Mouse (Mus musculus) forebrain, postnatal 0 days (tissue): Measurements from ENCODE around the gene Trim24. TPM values are rescaled to one million over a fixed set of nuclear protein-coding genes. Genes with fewer than 3 reads are reported as not detected.

Source experiments
- ATAC-seq: fragments of 200-750 bp; cut with Nextera tagmentation; 2 replicates; pipeline ENCODE4 v1.8.0; 2017; ENCODE audit warnings: mild to moderate bottlenecking, moderate library complexity
- DNase-seq: peaks from one replicate; pipeline ENCODE4 v3.0.0-alpha.2; 2015
- H3K27ac ChIP-seq: fragments of 300-500 bp; sonication (generic); 2 replicates; pipeline ENCODE4 v1.5.1; 2014; ENCODE audit warnings: low read depth, mild to moderate bottlenecking, antibody characterized with exemption, low read length, moderate library complexity, mixed read lengths
- H3K27me3 ChIP-seq: fragments of 300-500 bp; sonication (generic); 2 replicates; pipeline ENCODE4 v1.6.1; 2014; ENCODE audit warnings: mild to moderate bottlenecking, low read length, mixed read lengths; ENCODE audit not compliant: insufficient read depth
- H3K36me3 ChIP-seq: fragments of 300-500 bp; sonication (generic); 2 replicates; pipeline ENCODE4 v1.6.1; 2014; ENCODE audit warnings: mild to moderate bottlenecking, moderate library complexity; ENCODE audit not compliant: insufficient read depth
- H3K4me1 ChIP-seq: fragments of 300-500 bp; sonication (generic); 2 replicates; pipeline ENCODE4 v1.6.1; 2014; ENCODE audit warnings: antibody characterized with exemption; ENCODE audit not compliant: insufficient read depth
- H3K4me2 ChIP-seq: fragments of 300-500 bp; sonication (generic); 2 replicates; pipeline ENCODE4 v1.6.1; 2014; ENCODE audit warnings: low read depth, mild to moderate bottlenecking, moderate library complexity
- H3K4me3 ChIP-seq: fragments of 300-500 bp; sonication (generic); 2 replicates; pipeline ENCODE4 v1.5.1; 2014; ENCODE audit warnings: low read depth, low read length, mixed read lengths
- H3K9ac ChIP-seq: fragments of 300-500 bp; sonication (generic); 2 replicates; pipeline ENCODE4 v1.6.1; 2014; ENCODE audit warnings: mild to moderate bottlenecking
- H3K9me3 ChIP-seq: fragments of 300-500 bp; sonication (generic); 2 replicates; pipeline ENCODE4 v1.6.1; 2016; ENCODE audit warnings: low read length
- CTCF ChIP-seq: sonication (generic); IDR thresholded peaks from 2 replicates; pipeline ENCODE4 v1.5.1; 2016; ENCODE audit warnings: antibody characterized with exemption, control low read depth, low read depth
- WGBS: fragments of 180-500 bp; shearing (Covaris S2); extraction: QIAGEN DNeasy Blood & Tissue Kit; methylation state at CpG from one replicate; pipeline ENCODE4 v1.1.7; 2014; 5-methylcytosine and 5-hydroxymethylcytosine counted together
- polyA plus RNA-seq: library from polyadenylated mRNA; unstranded; fragments of >200 nt; fragmentation: Nextera tagmentation; extraction: Ambion mirVana; gene quantifications from 2 replicates; pipeline ENCODE4 v1.2.1, GENCODE M21; 2015
- total RNA-seq: library from RNA; depleted of rRNA; stranded (reverse); fragments of >200 nt; gene quantifications from 2 replicates; pipeline ENCODE4 v1.2.3, GENCODE M21; 2014

Gene Trim24
- total and polyA plus RNA-seq, 2 experiments from 2014 or later: 13.0 to 70.5 TPM

DNA sequence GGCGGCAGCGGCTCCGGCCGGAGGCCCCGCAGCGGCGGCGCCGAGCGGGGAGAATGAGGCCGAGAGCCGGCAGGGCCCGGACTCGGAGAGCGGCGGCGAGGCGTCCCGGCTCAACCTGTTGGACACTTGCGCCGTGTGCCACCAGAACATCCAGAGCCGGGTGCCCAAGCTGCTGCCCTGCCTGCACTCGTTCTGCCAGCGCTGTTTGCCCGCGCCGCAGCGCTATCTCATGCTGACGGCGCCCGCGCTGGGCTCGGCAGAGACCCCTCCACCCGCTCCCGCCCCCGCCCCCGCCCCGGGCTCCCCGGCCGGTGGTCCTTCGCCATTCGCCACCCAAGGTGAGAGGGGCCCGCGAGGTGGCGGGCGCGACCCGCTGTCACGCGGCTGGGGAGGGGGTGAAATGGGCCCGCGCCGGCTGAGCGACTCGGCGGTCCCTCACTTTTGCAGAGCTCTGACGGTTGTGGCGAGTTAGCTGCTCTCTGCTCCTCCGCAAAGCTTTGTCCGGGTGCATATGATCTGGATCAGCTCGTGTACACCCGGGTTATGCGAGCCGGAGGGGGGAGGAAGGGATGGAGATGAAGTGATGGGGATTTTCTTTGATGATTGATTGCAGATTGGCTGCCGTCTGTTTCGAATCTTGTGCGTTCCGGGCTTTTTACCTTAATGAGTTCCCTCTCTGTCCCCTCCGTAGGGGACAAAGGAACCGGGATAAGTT is 683 bp downstream of the Trim24 start:
- H3K27me3 ChIP-seq: no peaks in the 10 kb centered on the region
- ATAC-seq (peak; percentile 46), DNase-seq (peak; percentile 63)
- peak overlapping the region; percentile 94 for H3K4me3 ChIP-seq
- peak overlapping the region; percentile 42 for H3K4me2 ChIP-seq
- H3K9me3 ChIP-seq: peaks cover 29% of the 10 kb centered on the region
- TF ChIP-seq CTCF: 0 out of 2 replicates have a peak, but pooled peaks have one; percentile 9
- no peaks in the 10 kb centered on the region for H3K36me3 ChIP-seq
- H3K27ac ChIP-seq: peak overlapping the region; percentile 99
- WGBS: 1% methylated on average over 61 of the region's 70 CpGs
- peak overlapping the region; percentile 94 for H3K9ac ChIP-seq
- H3K4me1 ChIP-seq: no peaks in the 10 kb centered on the region

DNA sequence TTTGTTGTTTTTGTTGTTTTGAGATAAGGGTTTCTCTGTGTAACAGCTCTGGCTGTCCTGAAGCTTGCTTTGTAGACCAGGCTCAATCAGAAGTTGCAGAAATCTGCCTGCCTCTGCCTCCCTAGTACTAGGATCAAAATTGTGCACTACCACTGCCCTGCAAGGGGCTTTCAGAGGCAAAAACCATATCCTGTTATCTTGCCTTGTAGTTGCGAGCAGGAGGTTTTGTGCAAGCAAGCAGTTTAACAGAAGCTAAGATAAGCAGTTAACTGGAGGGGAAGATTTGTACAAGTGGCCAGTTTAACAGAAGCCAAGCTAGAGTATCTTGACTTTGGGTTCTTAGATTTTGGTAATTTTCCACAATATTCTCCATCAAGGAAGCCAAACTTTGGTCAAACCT is 2.2 kb downstream of the Trim24 start:
- no peak for TF ChIP-seq CTCF
- H3K4me3 ChIP-seq: no peak overlapping the region
- WGBS: 89% methylated on average over 1 of the region's 1 CpGs
- H3K9me3 ChIP-seq: peaks cover 31% of the 10 kb centered on the region
- no peak overlapping the region for H3K27ac ChIP-seq
- no peaks in the 10 kb centered on the region for H3K4me1 ChIP-seq
- no peak overlapping the region for H3K4me2 ChIP-seq
- H3K36me3 ChIP-seq: 0 out of 2 replicates have a peak, but pooled peaks cover 7% of the 10 kb centered on the region
- peak; percentile 31 for DNase-seq
- H3K27me3 ChIP-seq: no peaks in the 10 kb centered on the region
- H3K9ac ChIP-seq: no peak overlapping the region
- ATAC-seq: no peak

DNA sequence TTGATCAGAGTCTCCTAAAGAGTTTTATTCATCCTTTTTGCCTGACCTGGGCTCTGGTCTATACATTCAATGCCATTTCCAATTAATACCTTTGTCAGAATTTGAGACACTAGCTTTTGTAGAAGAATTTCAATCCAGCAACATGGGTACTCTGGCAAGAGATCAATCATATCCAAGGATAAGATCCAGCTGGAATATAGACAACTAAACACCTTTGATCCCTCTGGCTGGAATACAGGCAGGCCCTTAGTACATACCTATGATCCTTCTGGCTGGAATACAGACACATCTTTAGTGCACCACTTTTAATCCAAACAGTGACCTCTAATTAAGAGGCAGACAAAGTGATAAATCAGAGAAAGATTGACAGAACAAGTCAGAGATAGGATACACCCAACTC is 3.1 kb downstream of the Trim24 start:
- H3K4me2 ChIP-seq: no peak overlapping the region
- no peak overlapping the region for H3K27ac ChIP-seq
- DNase-seq (no peak), ATAC-seq (no peak)
- H3K36me3 ChIP-seq: 0 out of 2 replicates have a peak, but pooled peaks cover 11% of the 10 kb centered on the region
- H3K9me3 ChIP-seq: peaks cover 31% of the 10 kb centered on the region
- no peaks in the 10 kb centered on the region for H3K4me1 ChIP-seq
- TF ChIP-seq CTCF: no peak
- H3K9ac ChIP-seq: no peak overlapping the region
- no peak overlapping the region for H3K4me3 ChIP-seq
- no peaks in the 10 kb centered on the region for H3K27me3 ChIP-seq

DNA sequence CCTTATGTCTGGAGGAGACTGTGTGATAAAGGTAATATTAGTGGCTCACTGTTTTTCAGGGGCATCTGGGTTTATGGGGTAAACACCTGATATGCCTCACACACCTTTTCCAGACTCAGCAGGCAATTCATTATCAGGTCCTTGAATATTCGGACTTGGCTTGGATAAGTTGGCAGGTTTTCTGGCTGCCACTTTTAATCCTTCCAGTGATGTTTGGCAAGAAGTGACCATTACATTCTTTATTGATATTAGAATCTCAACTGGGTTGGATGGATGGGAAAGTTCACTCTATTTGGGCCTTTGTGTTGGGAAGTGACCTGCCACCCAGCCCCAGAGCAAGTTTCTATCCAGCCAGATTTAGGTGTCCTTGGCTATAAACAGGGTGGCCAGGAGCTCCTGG is 7.6 kb downstream of the Trim24 start:
- no peak for DNase-seq
- no peak overlapping the region for H3K4me3 ChIP-seq
- no peaks in the 10 kb centered on the region for H3K27me3 ChIP-seq
- peaks cover 14% of the 10 kb centered on the region; the same call in 1 of the 2 replicates for H3K36me3 ChIP-seq
- no peak overlapping the region for H3K9ac ChIP-seq
- WGBS: 84% methylated on average over 1 of the region's 1 CpGs
- H3K27ac ChIP-seq: no peak overlapping the region
- ATAC-seq: no peak
- H3K9me3 ChIP-seq: peaks cover 29% of the 10 kb centered on the region
- no peaks in the 10 kb centered on the region for H3K4me1 ChIP-seq
- TF ChIP-seq CTCF: no peak
- H3K4me2 ChIP-seq: no peak overlapping the region

DNA sequence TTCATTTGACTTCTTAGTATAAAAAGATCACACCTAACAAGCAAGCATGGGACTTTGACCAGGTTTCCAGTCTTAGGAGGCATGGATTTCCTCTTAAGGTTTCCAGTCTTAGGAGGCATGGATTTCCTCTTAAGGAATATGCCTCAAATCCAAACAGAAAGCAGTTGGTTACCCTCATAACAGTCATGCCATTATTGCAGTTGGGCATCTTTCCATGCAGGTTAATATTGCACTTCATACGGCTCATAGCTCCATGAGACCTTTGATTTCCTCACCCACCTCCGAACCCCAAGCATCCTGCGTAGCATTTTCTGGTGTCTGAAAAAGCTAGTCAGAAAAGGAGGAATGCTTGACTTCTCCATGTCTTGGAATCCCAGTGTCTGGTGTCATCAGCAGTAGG is 10.0 kb downstream of the Trim24 start:
- Histone ChIP-seq H3K27ac (no peak overlapping the region), H3K9ac (no peak overlapping the region), H3K4me2 (no peak overlapping the region), H3K9me3 (peaks cover 12% of the 10 kb centered on the region), H3K4me1 (no peaks in the 10 kb centered on the region), H3K36me3 (peaks cover 14% of the 10 kb centered on the region; the same call in 1 of the 2 replicates), H3K4me3 (no peak overlapping the region), H3K27me3 (no peaks in the 10 kb centered on the region)
- ATAC-seq (no peak), DNase-seq (no peak)
- no peak for TF ChIP-seq CTCF
- 99% methylated on average over 3 of the region's 3 CpGs for WGBS

DNA sequence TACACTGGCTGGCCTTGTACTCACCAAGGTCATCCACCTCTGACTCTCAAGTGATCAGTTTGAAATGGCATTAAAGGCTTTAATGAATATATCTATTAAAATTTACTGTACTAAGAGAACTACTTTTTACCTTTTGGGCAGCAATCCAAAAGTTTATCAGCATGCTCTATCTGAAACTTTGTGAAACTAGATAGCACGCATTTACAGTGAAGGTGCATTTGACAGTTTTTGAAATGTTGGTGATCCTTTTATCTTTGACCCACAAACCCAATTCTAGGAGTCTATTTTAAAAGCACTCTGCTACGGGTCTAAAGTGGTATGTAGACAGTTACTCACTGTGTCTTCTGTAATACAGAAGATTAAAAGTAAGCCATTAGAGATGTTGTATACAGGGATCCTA is 23.0 kb downstream of the Trim24 start:
- H3K4me2 ChIP-seq: no peak overlapping the region
- no peaks in the 10 kb centered on the region for H3K9me3 ChIP-seq
- no peaks in the 10 kb centered on the region for H3K36me3 ChIP-seq
- no peak for TF ChIP-seq CTCF
- H3K9ac ChIP-seq: no peak overlapping the region
- ATAC-seq (no peak), DNase-seq (no peak)
- H3K4me1 ChIP-seq: no peaks in the 10 kb centered on the region
- no peak overlapping the region for H3K4me3 ChIP-seq
- WGBS: 92% methylated on average over 2 of the region's 2 CpGs
- no peak overlapping the region for H3K27ac ChIP-seq
- H3K27me3 ChIP-seq: no peaks in the 10 kb centered on the region

DNA sequence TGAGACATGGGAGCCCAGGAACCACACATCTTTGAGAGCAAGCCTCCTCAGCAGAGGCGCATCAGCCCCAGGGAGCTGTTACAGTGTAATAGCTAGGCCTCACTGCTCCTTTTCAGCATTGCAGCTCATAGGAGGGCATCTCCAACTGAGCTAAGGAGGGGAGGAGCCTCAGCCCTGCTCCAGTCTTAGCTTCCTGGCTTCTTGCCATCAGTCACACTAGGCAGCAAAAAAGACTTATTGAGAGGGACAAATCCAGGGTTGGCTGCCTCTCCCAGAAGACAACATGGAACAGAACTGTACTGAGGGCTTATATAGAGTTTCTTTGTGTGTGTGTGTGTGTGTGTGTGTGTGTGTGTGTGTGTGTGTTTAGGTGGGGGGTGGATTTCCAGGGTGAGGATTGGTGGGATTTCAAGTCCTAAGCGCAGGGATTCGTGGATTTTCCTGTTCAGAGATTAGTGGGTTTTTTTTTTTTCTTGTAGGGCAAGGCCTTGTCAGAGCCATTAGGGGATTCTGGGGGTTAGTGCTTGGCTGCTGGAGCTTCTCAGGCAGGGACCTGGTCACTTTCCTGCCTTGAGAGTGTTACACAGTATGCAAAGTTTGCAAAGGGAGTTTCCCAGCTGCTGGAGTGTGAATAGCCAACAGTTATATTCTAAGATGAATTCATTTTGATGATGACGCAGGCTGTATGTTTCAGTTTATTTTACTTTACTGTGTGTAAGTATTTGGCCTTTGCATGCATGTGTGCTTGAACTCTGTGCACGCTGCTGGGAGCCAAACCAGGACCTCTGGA is 25.2 kb downstream of the Trim24 start:
- Histone ChIP-seq H3K27ac (0 out of 2 replicates have a peak overlapping the region, but pooled peaks have one; percentile 29), H3K9ac (no peak overlapping the region), H3K9me3 (no peaks in the 10 kb centered on the region), H3K4me3 (no peak overlapping the region), H3K36me3 (no peaks in the 10 kb centered on the region), H3K27me3 (no peaks in the 10 kb centered on the region), H3K4me1 (no peaks in the 10 kb centered on the region), H3K4me2 (no peak overlapping the region)
- 52% methylated on average over 5 of the region's 5 CpGs for WGBS
- TF ChIP-seq CTCF: no peak
- DNase-seq (peak; percentile 74), ATAC-seq (peak; percentile 87)
